Mouse (Mus musculus) limb, embryonic 12.5 days (tissue): ENCODE results near the gene Tmie. TPM values are rescaled to one million over a fixed set of nuclear protein-coding genes. Genes with fewer than 3 reads are reported as not detected.

Experiments used
- ATAC-seq: fragments of 200-750 bp; cut with Nextera tagmentation; 2 replicates; pipeline ENCODE4 v1.8.0; 2017; ENCODE audit warnings: low read depth, moderate TSS enrichment; ENCODE audit not compliant: insufficient number of reproducible peaks, insufficient read depth, low FRiP score, low TSS enrichment
- H3K27ac ChIP-seq: fragments of 300-500 bp; sonication (generic); 2 replicates; pipeline ENCODE4 v1.5.1; 2016; ENCODE audit warnings: mild to moderate bottlenecking, moderate library complexity
- H3K27me3 ChIP-seq: fragments of 300-500 bp; sonication (generic); 2 replicates; pipeline ENCODE4 v1.6.1; 2016; ENCODE audit warnings: mild to moderate bottlenecking, moderate library complexity
- H3K36me3 ChIP-seq: fragments of 300-500 bp; sonication (generic); 2 replicates; pipeline ENCODE4 v1.6.1; 2016; ENCODE audit warnings: mild to moderate bottlenecking, moderate library complexity
- H3K4me1 ChIP-seq: fragments of 300-500 bp; sonication (generic); replicated peaks from 2 replicates; pipeline ENCODE4 v1.6.1; 2016
- H3K4me2 ChIP-seq: fragments of 300-500 bp; sonication (generic); 2 replicates; pipeline ENCODE4 v1.6.1; 2016; ENCODE audit warnings: mild to moderate bottlenecking, moderate library complexity
- H3K4me3 ChIP-seq: fragments of 300-500 bp; sonication (generic); replicated peaks from 2 replicates; pipeline ENCODE4 v1.5.1; 2016; ENCODE audit warnings: mild to moderate bottlenecking
- H3K9ac ChIP-seq: fragments of 300-500 bp; sonication (generic); replicated peaks from 2 replicates; pipeline ENCODE4 v1.6.1; 2016; ENCODE audit warnings: mild to moderate bottlenecking, moderate library complexity
- H3K9me3 ChIP-seq: fragments of 300-500 bp; sonication (generic); 2 replicates; pipeline ENCODE4 v1.6.1; 2016; ENCODE audit warnings: mild to moderate bottlenecking, moderate library complexity
- WGBS: fragments of 180-500 bp; shearing (Covaris S2); methylation state at CpG from one replicate; pipeline ENCODE4 v1.1.7; 2016; 5-methylcytosine and 5-hydroxymethylcytosine counted together
- polyA plus RNA-seq: library from polyadenylated mRNA; unstranded; fragments of >200 nt; fragmentation: Nextera tagmentation; extraction: Ambion mirVana; gene quantifications from 2 replicates; pipeline ENCODE4 v1.2.1, GENCODE M21; 2016

Gene Tmie
- polyA plus RNA-seq, 1 experiment from 2014 or later: 0.87 TPM

GRCm38 (mm10) chr9:110902271-110902670 is 22.4 kb upstream of the Tmie start:
- H3K27me3 ChIP-seq: peaks cover 5% of the 10 kb centered on the region; the same call in 1 of the 2 replicates
- no peak overlapping the region for H3K9ac ChIP-seq
- no peaks in the 10 kb centered on the region for H3K4me1 ChIP-seq
- no peaks in the 10 kb centered on the region for H3K9me3 ChIP-seq
- no peak for ATAC-seq
- no peaks in the 10 kb centered on the region for H3K36me3 ChIP-seq
- H3K27ac ChIP-seq: no peak overlapping the region
- 84% methylated on average over 4 of the region's 4 CpGs for WGBS
- H3K4me3 ChIP-seq: no peak overlapping the region
- no peak overlapping the region for H3K4me2 ChIP-seq

GRCm38 (mm10) chr9:110901204-110901603 is 21.3 kb upstream of the Tmie start:
- H3K27me3 ChIP-seq: peaks cover 5% of the 10 kb centered on the region; the same call in 1 of the 2 replicates
- peaks cover 7% of the 10 kb centered on the region for H3K4me1 ChIP-seq
- no peak for ATAC-seq
- no peaks in the 10 kb centered on the region for H3K36me3 ChIP-seq
- H3K9ac ChIP-seq: no peak overlapping the region
- no peaks in the 10 kb centered on the region for H3K9me3 ChIP-seq
- no peak overlapping the region for H3K27ac ChIP-seq
- no peak overlapping the region for H3K4me2 ChIP-seq
- H3K4me3 ChIP-seq: no peak overlapping the region
- 84% methylated on average over 6 of the region's 6 CpGs for WGBS

- WGBS: 59% methylated on average over 10 of the region's 10 CpGs
- ATAC-seq: no peak
- no peaks in the 10 kb centered on the region for H3K9me3 ChIP-seq
Observed at GRCm38 (mm10) chr9:110899451-110900008, 19.6 kb upstream of the Tmie start.

DNA sequence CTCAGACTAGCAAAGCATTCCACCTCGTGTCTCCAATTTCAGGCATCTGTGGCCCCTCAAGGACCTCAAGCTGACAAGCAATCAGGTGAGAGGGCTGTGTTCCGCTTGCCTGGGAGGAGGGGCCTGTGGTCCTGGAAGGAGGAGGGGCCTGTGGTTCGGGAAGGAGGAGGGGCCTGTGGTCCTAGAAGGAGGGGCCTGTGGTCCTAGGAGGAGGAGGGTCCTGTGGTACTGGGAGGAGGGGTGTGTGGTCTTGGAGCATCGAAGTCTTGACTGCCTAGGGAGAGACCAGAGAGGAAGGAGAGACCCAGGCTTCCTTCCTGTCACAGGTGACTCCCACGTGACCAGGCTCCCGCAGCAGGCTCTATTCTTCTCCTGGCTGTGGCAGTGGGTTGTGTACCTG is 16.7 kb upstream of the Tmie start:
- H3K9ac ChIP-seq: no peak overlapping the region; the same call in 1 of the 2 replicates
- H3K4me3 ChIP-seq: no peak overlapping the region; the same call in 1 of the 2 replicates
- H3K27me3 ChIP-seq: peaks cover 16% of the 10 kb centered on the region
- H3K4me2 ChIP-seq: peak overlapping the region; percentile 32
- no peaks in the 10 kb centered on the region for H3K36me3 ChIP-seq
- no peaks in the 10 kb centered on the region for H3K9me3 ChIP-seq
- ATAC-seq: peak; percentile 33; the same call in 1 of the 2 replicates
- no peak overlapping the region for H3K27ac ChIP-seq
- peaks cover 16% of the 10 kb centered on the region for H3K4me1 ChIP-seq
- WGBS: 5% methylated on average over 6 of the region's 6 CpGs

More at GRCm38 (mm10) chr9:110899451-110900008, 19.6 kb upstream of the Tmie start:
- no peak overlapping the region for H3K4me2 ChIP-seq
- peaks cover 16% of the 10 kb centered on the region for H3K4me1 ChIP-seq
- H3K27me3 ChIP-seq: peaks cover 9% of the 10 kb centered on the region
- no peaks in the 10 kb centered on the region for H3K36me3 ChIP-seq
- H3K9ac ChIP-seq: no peak overlapping the region
- no peak overlapping the region for H3K4me3 ChIP-seq
- no peak overlapping the region for H3K27ac ChIP-seq

DNA sequence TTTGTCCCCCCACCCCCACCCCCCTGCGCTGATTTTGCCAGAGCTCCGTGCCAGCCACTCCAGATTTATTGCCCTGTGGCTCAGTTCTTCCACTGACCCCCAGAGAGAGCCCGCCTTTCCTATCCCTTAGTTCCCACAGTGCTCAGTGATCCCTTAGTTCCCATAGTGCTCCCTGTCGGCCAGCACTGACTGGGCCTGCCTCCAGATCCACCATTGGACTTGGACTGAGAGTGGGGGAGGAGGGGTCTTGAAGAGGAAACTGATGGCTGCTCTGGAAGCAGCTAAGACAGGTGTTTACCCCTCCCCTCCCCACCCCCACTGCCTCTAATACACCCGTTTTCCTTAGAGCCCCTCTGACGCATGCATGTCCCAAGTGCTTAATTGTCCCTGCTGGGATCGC is 16.1 kb upstream of the Tmie start:
- no peak for ATAC-seq
- H3K27ac ChIP-seq: no peak overlapping the region
- peaks cover 16% of the 10 kb centered on the region for H3K4me1 ChIP-seq
- WGBS: 12% methylated on average over 7 of the region's 7 CpGs
- no peaks in the 10 kb centered on the region for H3K36me3 ChIP-seq
- H3K27me3 ChIP-seq: peaks cover 16% of the 10 kb centered on the region
- H3K9ac ChIP-seq: no peak overlapping the region; the same call in 1 of the 2 replicates
- no peak overlapping the region; the same call in 1 of the 2 replicates for H3K4me3 ChIP-seq
- H3K9me3 ChIP-seq: no peaks in the 10 kb centered on the region
- H3K4me2 ChIP-seq: peak overlapping the region; percentile 32

DNA sequence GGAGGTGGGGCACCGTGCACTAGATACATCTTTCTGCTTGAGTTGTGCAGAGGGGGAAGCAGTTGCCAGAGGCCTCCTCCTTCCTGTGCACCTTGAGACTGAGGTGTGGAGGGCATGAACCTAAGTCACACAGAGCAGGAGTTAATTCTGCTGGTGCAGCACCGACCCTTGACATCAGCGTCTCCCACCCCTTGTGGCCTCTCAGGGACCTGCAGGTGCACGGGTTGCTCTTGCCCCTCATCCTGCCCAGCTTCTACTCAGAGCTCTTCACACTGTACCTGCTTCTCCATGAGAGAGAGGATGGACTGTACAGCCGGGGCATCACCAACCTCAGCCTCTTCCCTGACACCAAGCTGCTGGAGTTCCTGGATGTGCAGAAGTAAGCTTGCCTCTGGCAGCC is 15.6 kb upstream of the Tmie start:
- H3K27ac ChIP-seq: no peak overlapping the region
- no peak for ATAC-seq

DNA sequence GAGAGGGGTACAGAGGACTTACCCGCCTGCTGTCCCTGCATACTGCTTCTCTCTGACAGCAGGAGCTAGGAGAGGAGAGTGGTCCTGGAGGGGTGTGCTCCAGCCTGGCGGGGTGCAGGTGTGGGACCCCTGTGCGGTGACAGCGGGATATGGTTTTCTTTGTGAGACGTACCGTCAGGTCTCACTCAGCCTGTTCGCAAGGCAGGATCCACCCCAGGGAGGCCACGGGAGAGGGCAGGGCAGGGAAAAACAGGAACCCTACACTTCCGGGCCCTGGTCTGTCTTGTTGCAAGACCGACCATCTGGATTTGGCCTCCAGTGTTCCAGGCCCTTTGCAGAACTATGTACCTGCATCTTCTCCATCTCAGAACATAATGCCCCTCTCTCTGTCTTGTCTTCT is 13.5 kb upstream of the Tmie start:
- H3K27me3 ChIP-seq: peaks cover 11% of the 10 kb centered on the region
- no peak overlapping the region for H3K9ac ChIP-seq
- no peaks in the 10 kb centered on the region for H3K36me3 ChIP-seq
- WGBS: 74% methylated on average over 10 of the region's 10 CpGs
- H3K4me1 ChIP-seq: peaks cover 25% of the 10 kb centered on the region
- ATAC-seq: no peak
- no peak overlapping the region for H3K27ac ChIP-seq
- H3K4me3 ChIP-seq: no peak overlapping the region
- no peak overlapping the region for H3K4me2 ChIP-seq
- no peaks in the 10 kb centered on the region for H3K9me3 ChIP-seq

More for the DNA sequence above, 15.6 kb upstream of the Tmie start:
- Histone ChIP-seq H3K9ac (no peak overlapping the region), H3K27me3 (peaks cover 16% of the 10 kb centered on the region), H3K9me3 (no peaks in the 10 kb centered on the region), H3K4me2 (no peak overlapping the region), H3K4me3 (no peak overlapping the region), H3K4me1 (peaks cover 16% of the 10 kb centered on the region), H3K36me3 (no peaks in the 10 kb centered on the region)
- WGBS: 53% methylated on average over 5 of the region's 5 CpGs

GRCm38 (mm10) chr9:110892552-110892951 is 12.6 kb upstream of the Tmie start:
- Histone ChIP-seq H3K36me3 (no peaks in the 10 kb centered on the region), H3K4me3 (no peak overlapping the region), H3K9ac (no peak overlapping the region), H3K4me2 (no peak overlapping the region), H3K27me3 (peaks cover 11% of the 10 kb centered on the region; the same call in 1 of the 2 replicates), H3K27ac (no peak overlapping the region), H3K4me1 (peaks cover 25% of the 10 kb centered on the region), H3K9me3 (no peaks in the 10 kb centered on the region)
- no peak for ATAC-seq
- WGBS: 87% methylated on average over 3 of the region's 3 CpGs

GRCm38 (mm10) chr9:110891077-110891828 is 11.3 kb upstream of the Tmie start:
- Histone ChIP-seq H3K9ac (no peak overlapping the region), H3K4me3 (no peak overlapping the region), H3K4me2 (no peak overlapping the region), H3K9me3 (no peaks in the 10 kb centered on the region), H3K27ac (no peak overlapping the region), H3K4me1 (peaks cover 18% of the 10 kb centered on the region), H3K27me3 (peaks cover 11% of the 10 kb centered on the region; the same call in 1 of the 2 replicates), H3K36me3 (no peaks in the 10 kb centered on the region)
- ATAC-seq: no peak
- WGBS: 77% methylated on average over 12 of the region's 12 CpGs

- peaks cover 11% of the 10 kb centered on the region; the same call in 1 of the 2 replicates for H3K27me3 ChIP-seq
- H3K4me3 ChIP-seq: no peak overlapping the region
- WGBS: 11% methylated on average over 21 of the region's 21 CpGs
- no peak overlapping the region for H3K9ac ChIP-seq
- H3K36me3 ChIP-seq: no peaks in the 10 kb centered on the region
- H3K4me1 ChIP-seq: peaks cover 9% of the 10 kb centered on the region; the same call in 1 of the 2 replicates
- no peak overlapping the region for H3K27ac ChIP-seq
- H3K9me3 ChIP-seq: no peaks in the 10 kb centered on the region
- peak overlapping the region; percentile 24 for H3K4me2 ChIP-seq
- no peak for ATAC-seq
Observed at GRCm38 (mm10) chr9:110890026-110890783, 10.3 kb upstream of the Tmie start.

DNA sequence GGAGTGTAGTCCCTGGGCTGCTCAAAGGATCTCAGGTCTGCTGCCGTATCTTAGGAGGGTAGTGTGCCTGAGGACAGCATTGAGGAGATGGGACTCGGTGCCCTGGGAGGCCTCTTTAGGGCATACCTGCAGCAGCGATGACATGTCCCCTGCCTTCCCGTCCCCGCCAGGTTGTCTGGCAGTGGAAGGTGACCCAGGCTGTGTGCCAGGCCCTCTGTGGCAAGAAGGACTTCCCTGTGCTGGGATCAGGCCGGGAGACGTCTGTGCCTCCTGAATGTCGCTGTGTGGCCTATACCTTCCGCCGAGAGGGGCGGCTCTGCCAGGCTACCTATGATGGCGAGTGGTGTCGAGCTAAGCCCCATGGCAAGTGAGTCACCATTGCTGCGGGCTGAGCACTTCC is 9.0 kb upstream of the Tmie start:
- H3K36me3 ChIP-seq: no peaks in the 10 kb centered on the region
- H3K27ac ChIP-seq: no peak overlapping the region
- H3K9me3 ChIP-seq: no peaks in the 10 kb centered on the region
- H3K4me3 ChIP-seq: no peak overlapping the region
- no peak overlapping the region for H3K9ac ChIP-seq
- peaks cover 9% of the 10 kb centered on the region; the same call in 1 of the 2 replicates for H3K4me1 ChIP-seq
- no peak for ATAC-seq
- no peak overlapping the region for H3K4me2 ChIP-seq
- H3K27me3 ChIP-seq: 0 out of 2 replicates have a peak, but pooled peaks cover 2% of the 10 kb centered on the region
- 87% methylated on average over 14 of the region's 14 CpGs for WGBS
